Mouse (Mus musculus): Measurements from ENCODE around the gene Cacna1c. TPM values are rescaled to one million over a fixed set of nuclear protein-coding genes. Genes with fewer than 3 reads are reported as not detected.

Gene Cacna1c
- polyA plus RNA-seq, 2 experiments: 8.9 to 29.0 TPM

- no peak for ATAC-seq (ENCODE audit: low FRiP score, low read depth)
- Histone ChIP-seq H3K4me1 (ENCODE audit: control insufficient read depth, insufficient read depth, low read length) (no peaks in the 10 kb centered on the region), H3K36me3 (ENCODE audit: control insufficient read depth, insufficient read depth, low read length) (peaks cover 23% of the 10 kb centered on the region), H3K4me3 (replicated peaks; ENCODE audit: low read length) (no peak overlapping the region), H3K9me3 (ENCODE audit: control insufficient read depth, low read length) (no peaks in the 10 kb centered on the region), H3K4me2 (replicated peaks; ENCODE audit: low read depth, low read length, severe bottlenecking) (no peak overlapping the region), H3K27me3 (ENCODE audit: control insufficient read depth, insufficient read depth, low read length) (no peaks in the 10 kb centered on the region), H3K27ac (replicated peaks; ENCODE audit: low read depth, low read length) (no peak overlapping the region), H3K9ac (ENCODE audit: low read depth, low read length, severe bottlenecking) (no peak overlapping the region)
- no peak for TF ChIP-seq POLR2A (IDR thresholded peaks at IDR 0.05; ENCODE audit: borderline replicate concordance, extremely low read depth, insufficient read depth, insufficient read length)
- DNase-seq (ENCODE audit: low spot score): no peak
- 96% methylated on average over 5 of the region's 5 CpGs for WGBS
These were observed 482.9 kb downstream of the Cacna1c start for GRCm38 (mm10) chr6:118713286-118713685.

- ATAC-seq (ENCODE audit: low FRiP score, low read depth) (no peak), DNase-seq (ENCODE audit: low spot score) (no peak)
- H3K27ac ChIP-seq (replicated peaks; ENCODE audit: low read depth, low read length): no peak overlapping the region
- H3K4me1 ChIP-seq (ENCODE audit: control insufficient read depth, insufficient read depth, low read length): no peaks in the 10 kb centered on the region
- TF ChIP-seq POLR2A (IDR thresholded peaks at IDR 0.05; ENCODE audit: borderline replicate concordance, extremely low read depth, insufficient read depth, insufficient read length): no peak
- H3K36me3 ChIP-seq (ENCODE audit: control insufficient read depth, insufficient read depth, low read length): peaks cover 23% of the 10 kb centered on the region
- no peak overlapping the region for H3K9ac ChIP-seq (ENCODE audit: low read depth, low read length, severe bottlenecking)
- H3K27me3 ChIP-seq (ENCODE audit: control insufficient read depth, insufficient read depth, low read length): no peaks in the 10 kb centered on the region
- no peaks in the 10 kb centered on the region for H3K9me3 ChIP-seq (ENCODE audit: control insufficient read depth, low read length)
- H3K4me2 ChIP-seq (replicated peaks; ENCODE audit: low read depth, low read length, severe bottlenecking): no peak overlapping the region
- 85% methylated on average over 14 of the region's 14 CpGs for WGBS
- no peak overlapping the region for H3K4me3 ChIP-seq (replicated peaks; ENCODE audit: low read length)
These were observed 484.4 kb downstream of the Cacna1c start for GRCm38 (mm10) chr6:118711677-118712322.

- Histone ChIP-seq H3K4me3 (replicated peaks; ENCODE audit: low read length) (no peak overlapping the region), H3K4me2 (replicated peaks; ENCODE audit: low read depth, low read length, severe bottlenecking) (no peak overlapping the region), H3K36me3 (ENCODE audit: control insufficient read depth, insufficient read depth, low read length) (peaks cover 18% of the 10 kb centered on the region), H3K9ac (ENCODE audit: low read depth, low read length, severe bottlenecking) (no peak overlapping the region), H3K9me3 (ENCODE audit: control insufficient read depth, low read length) (no peaks in the 10 kb centered on the region), H3K27me3 (ENCODE audit: control insufficient read depth, insufficient read depth, low read length) (no peaks in the 10 kb centered on the region), H3K27ac (replicated peaks; ENCODE audit: low read depth, low read length) (no peak overlapping the region), H3K4me1 (ENCODE audit: control insufficient read depth, insufficient read depth, low read length) (no peaks in the 10 kb centered on the region)
- no peak for DNase-seq (ENCODE audit: low spot score)
- TF ChIP-seq POLR2A (IDR thresholded peaks at IDR 0.05; ENCODE audit: borderline replicate concordance, extremely low read depth, insufficient read depth, insufficient read length): no peak
- 58% methylated on average over 4 of the region's 4 CpGs for WGBS
- no peak for ATAC-seq (ENCODE audit: low FRiP score, low read depth)
These were observed 489.2 kb downstream of the Cacna1c start for GRCm38 (mm10) chr6:118707066-118707465.

GRCm38 (mm10) chr6:118705840-118706239 lies 490.4 kb downstream of the Cacna1c start:
- H3K9ac ChIP-seq (ENCODE audit: low read depth, low read length, severe bottlenecking): no peak overlapping the region
- no peaks in the 10 kb centered on the region for H3K4me1 ChIP-seq (ENCODE audit: control insufficient read depth, insufficient read depth, low read length)
- peaks cover 10% of the 10 kb centered on the region for H3K36me3 ChIP-seq (ENCODE audit: control insufficient read depth, insufficient read depth, low read length)
- ATAC-seq (ENCODE audit: low FRiP score, low read depth) (no peak), DNase-seq (ENCODE audit: low spot score) (no peak)
- no peak for TF ChIP-seq POLR2A (IDR thresholded peaks at IDR 0.05; ENCODE audit: borderline replicate concordance, extremely low read depth, insufficient read depth, insufficient read length)
- no peak overlapping the region for H3K27ac ChIP-seq (replicated peaks; ENCODE audit: low read depth, low read length)
- no peaks in the 10 kb centered on the region for H3K9me3 ChIP-seq (ENCODE audit: control insufficient read depth, low read length)
- H3K4me2 ChIP-seq (replicated peaks; ENCODE audit: low read depth, low read length, severe bottlenecking): no peak overlapping the region
- H3K4me3 ChIP-seq (replicated peaks; ENCODE audit: low read length): no peak overlapping the region
- no peaks in the 10 kb centered on the region for H3K27me3 ChIP-seq (ENCODE audit: control insufficient read depth, insufficient read depth, low read length)
- WGBS: 96% methylated on average over 7 of the region's 7 CpGs

- DNase-seq (ENCODE audit: low spot score) (no peak), ATAC-seq (ENCODE audit: low FRiP score, low read depth) (no peak)
- Histone ChIP-seq H3K4me2 (replicated peaks; ENCODE audit: low read depth, low read length, severe bottlenecking) (no peak overlapping the region), H3K4me1 (ENCODE audit: control insufficient read depth, insufficient read depth, low read length) (no peaks in the 10 kb centered on the region), H3K9ac (ENCODE audit: low read depth, low read length, severe bottlenecking) (no peak overlapping the region), H3K27ac (replicated peaks; ENCODE audit: low read depth, low read length) (no peak overlapping the region), H3K4me3 (replicated peaks; ENCODE audit: low read length) (no peak overlapping the region), H3K9me3 (ENCODE audit: control insufficient read depth, low read length) (no peaks in the 10 kb centered on the region), H3K27me3 (ENCODE audit: control insufficient read depth, insufficient read depth, low read length) (no peaks in the 10 kb centered on the region), H3K36me3 (ENCODE audit: control insufficient read depth, insufficient read depth, low read length) (0 out of 2 replicates have a peak, but pooled peaks cover 3% of the 10 kb centered on the region)
- no peak for TF ChIP-seq POLR2A (IDR thresholded peaks at IDR 0.05; ENCODE audit: borderline replicate concordance, extremely low read depth, insufficient read depth, insufficient read length)
- 73% methylated on average over 4 of the region's 4 CpGs for WGBS
These were observed 501.6 kb downstream of the Cacna1c start for GRCm38 (mm10) chr6:118694626-118695025.

Data from limb, embryonic 14.5 days (tissue).